Mouse (Mus musculus) bone marrow macrophage, adult 2 months (primary cell): ENCODE results near the gene Plpp1.

Experiments used
- CTCF ChIP-seq: IDR thresholded peaks from 2 replicates; pipeline ENCODE4 v1.5.1; 2012; ENCODE audit warnings: low read depth, mild to moderate bottlenecking, low read length, moderate library complexity
- POLR2A ChIP-seq: IDR thresholded peaks from 2 replicates; pipeline ENCODE4 v1.6.1; 2012; ENCODE audit warnings: mild to moderate bottlenecking, low read depth, low read length, borderline replicate concordance

DNA sequence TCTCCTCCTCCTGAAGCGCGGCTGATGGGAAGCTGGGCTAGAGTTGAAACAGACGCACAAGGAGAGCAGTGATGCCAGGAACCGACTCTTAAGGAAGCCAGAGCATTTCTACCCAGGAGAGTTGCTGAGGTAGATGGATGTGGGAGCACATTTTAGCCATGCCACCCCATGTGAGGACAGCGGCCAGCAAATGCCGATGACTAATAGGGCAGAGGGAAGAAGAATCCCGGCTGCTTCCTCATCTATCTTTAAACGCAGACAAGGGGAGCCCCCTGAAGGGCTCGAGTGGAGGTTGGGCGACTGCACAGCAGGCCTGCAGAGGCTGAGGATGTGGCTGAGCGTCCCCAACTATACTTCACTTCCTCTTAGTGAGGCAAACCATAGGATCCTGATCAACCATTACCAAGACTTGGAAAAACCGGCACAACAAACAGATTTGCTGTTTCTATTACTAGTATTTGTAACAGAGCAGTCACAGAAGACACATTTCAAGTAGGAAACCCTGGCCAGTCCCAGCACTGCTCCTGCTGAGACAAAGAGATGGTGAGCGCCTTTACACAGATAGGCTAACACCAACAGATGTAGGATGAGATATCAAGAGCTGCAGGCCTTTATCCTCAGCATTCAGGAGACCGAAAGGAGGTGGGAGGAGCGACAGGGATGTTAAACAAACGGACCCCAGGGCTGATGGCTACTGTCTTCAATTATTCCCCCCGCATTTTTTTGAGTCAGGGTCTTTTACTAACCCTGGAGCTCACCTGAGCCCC is 71.1 kb downstream of the Plpp1 start:
- TF ChIP-seq CTCF = 0 out of 2 replicates have a peak, but pooled peaks have one; percentile 8
- no peak for TF ChIP-seq POLR2A
